11 mouse cellular contexts compared by ENCODE assay signal in the genomic region with DNA sequence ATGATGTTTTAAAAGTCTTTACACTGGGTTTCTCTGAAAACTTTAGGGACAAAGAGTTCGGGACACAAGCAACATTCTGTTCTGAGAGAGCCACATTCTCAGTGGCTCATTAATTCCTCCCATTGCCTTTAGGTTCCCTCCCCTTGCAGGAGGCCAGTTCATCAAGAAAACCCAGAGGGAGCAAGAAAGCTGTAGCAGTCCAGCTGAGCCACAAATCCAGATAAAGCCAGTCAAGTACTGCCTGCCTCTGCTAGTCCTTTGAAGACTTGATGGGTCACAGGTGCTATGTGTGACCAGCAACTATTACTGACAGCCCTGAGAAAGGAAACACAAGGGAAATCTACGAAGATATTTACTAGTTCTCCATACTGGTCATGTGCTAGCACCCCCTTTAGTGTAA.
DNase-seq lines count a peak whose midpoint lies in the region; ATAC-seq and TF ChIP-seq lines count a peak whose summit lies in the region.
"Had no signal": no experiment of that assay in that cellular context is flagged by ENCODE, and none has a peak within 500 bp of the region (broad histone marks: within the 10 kb centered on the region; RNA-seq: fewer than 3 reads in every experiment).

No protein-coding gene starts in this region.

- no peak overlapping the region for H3K4me2 ChIP-seq in forebrain, embryonic 15.5 days (replicated peaks)
- no peak overlapping the region for H3K4me2 ChIP-seq in forebrain, postnatal 0 days (ENCODE audit: low read depth)
- H3K4me2 ChIP-seq in hindbrain, embryonic 14.5 days (replicated peaks) = no peak overlapping the region
- H3K4me2 ChIP-seq: stomach, embryonic 15.5 days had no signal

- DNase-seq in forebrain, postnatal 0 days = no peak
- DNase-seq in brain, embryonic 14.5 days (ENCODE audit: low read depth) = peak; percentile 70
- no peak for DNase-seq in hindbrain, embryonic 14.5 days (ENCODE audit: low spot score)
- peak; percentile 14 for DNase-seq in midbrain, embryonic 10.5 days (ENCODE audit: low spot score)
- no peak for DNase-seq in right cerebral cortex, adult 2 months (ENCODE audit: low spot score in 2 of 2)
- no peak for DNase-seq in T-cell, adult 2 months (ENCODE audit: low spot score)
- DNase-seq: lung, postnatal 10 days had no signal

- 0 out of 2 replicates have a peak, but pooled peaks have one; percentile 12 for ATAC-seq in forebrain, embryonic 15.5 days (replicated peaks)
- ATAC-seq in forebrain, postnatal 0 days = no peak; the same call in 1 of the 2 replicates
- peak; percentile 65; the same call in 1 of the 2 replicates for ATAC-seq in hindbrain, embryonic 14.5 days (ENCODE audit: low FRiP score)
- ATAC-seq in activated CD4-positive, CD25-positive, alpha-beta regulatory T cell, adult 4 months = no peak

- no peak for TF ChIP-seq CTCF in forebrain, postnatal 0 days (IDR thresholded peaks at IDR 0.05; ENCODE audit: low read depth)
- no peak for TF ChIP-seq CTCF in brain, embryonic 14.5 days (IDR thresholded peaks at IDR 0.05; ENCODE audit: borderline replicate concordance, extremely low read depth, insufficient read depth, insufficient read length)

- no peak overlapping the region for H3K4me3 ChIP-seq in forebrain, embryonic 15.5 days
- H3K4me3 ChIP-seq in forebrain, postnatal 0 days (ENCODE audit: low read depth, low read length) = no peak overlapping the region
- H3K4me3 ChIP-seq in hindbrain, embryonic 14.5 days (replicated peaks; ENCODE audit: low read length) = no peak overlapping the region
- H3K4me3 ChIP-seq in midbrain, embryonic 10.5 days = no peak overlapping the region
- H3K4me3 ChIP-seq: erythroblast, embryonic 14.5 days; stomach, embryonic 15.5 days had no signal

- H3K27ac ChIP-seq in forebrain, embryonic 15.5 days (replicated peaks) = no peak overlapping the region
- no peak overlapping the region for H3K27ac ChIP-seq in forebrain, postnatal 0 days (ENCODE audit: low read depth, low read length)
- no peak overlapping the region for H3K27ac ChIP-seq in hindbrain, embryonic 14.5 days
- no peak overlapping the region for H3K27ac ChIP-seq in midbrain, embryonic 10.5 days (replicated peaks)
- H3K27ac ChIP-seq: stomach, embryonic 15.5 days had no signal

- no peak overlapping the region for H3K9ac ChIP-seq in forebrain, embryonic 15.5 days (replicated peaks)
- H3K9ac ChIP-seq in forebrain, postnatal 0 days = no peak overlapping the region
- no peak overlapping the region for H3K9ac ChIP-seq in hindbrain, embryonic 14.5 days
- H3K9ac ChIP-seq: stomach, embryonic 15.5 days had no signal

- H3K9me3 ChIP-seq in forebrain, embryonic 15.5 days = no peaks in the 10 kb centered on the region
- H3K9me3 ChIP-seq in forebrain, postnatal 0 days (ENCODE audit: low read length) = no peaks in the 10 kb centered on the region
- H3K9me3 ChIP-seq in hindbrain, embryonic 14.5 days (ENCODE audit: control insufficient read depth, low read length) = no peaks in the 10 kb centered on the region
- no peaks in the 10 kb centered on the region for H3K9me3 ChIP-seq in midbrain, embryonic 10.5 days (replicated peaks)
- H3K9me3 ChIP-seq: stomach, embryonic 15.5 days had no signal

- no peaks in the 10 kb centered on the region for H3K36me3 ChIP-seq in forebrain, embryonic 15.5 days
- no peaks in the 10 kb centered on the region for H3K36me3 ChIP-seq in forebrain, postnatal 0 days (ENCODE audit: insufficient read depth)
- no peaks in the 10 kb centered on the region for H3K36me3 ChIP-seq in hindbrain, embryonic 14.5 days (replicated peaks; ENCODE audit: control insufficient read depth, insufficient read depth)
- no peaks in the 10 kb centered on the region for H3K36me3 ChIP-seq in midbrain, embryonic 10.5 days
- H3K36me3 ChIP-seq: stomach, embryonic 15.5 days had no signal

- TF ChIP-seq POLR2A in brain, embryonic 14.5 days (IDR thresholded peaks at IDR 0.05; ENCODE audit: borderline replicate concordance, extremely low read depth, insufficient read depth, insufficient read length, poor library complexity, severe bottlenecking) = no peak

- H3K4me1 ChIP-seq in forebrain, embryonic 15.5 days = peaks cover 60% of the 10 kb centered on the region
- H3K4me1 ChIP-seq in forebrain, postnatal 0 days (ENCODE audit: insufficient read depth) = peaks cover 9% of the 10 kb centered on the region; the same call in 1 of the 2 replicates
- peaks cover 17% of the 10 kb centered on the region; the same call in 1 of the 2 replicates for H3K4me1 ChIP-seq in hindbrain, embryonic 14.5 days (replicated peaks; ENCODE audit: control insufficient read depth, insufficient read depth, low read length)
- peaks cover 23% of the 10 kb centered on the region for H3K4me1 ChIP-seq in midbrain, embryonic 10.5 days
- H3K4me1 ChIP-seq: stomach, embryonic 15.5 days had no signal

- no peaks in the 10 kb centered on the region for H3K27me3 ChIP-seq in forebrain, embryonic 15.5 days
- no peaks in the 10 kb centered on the region for H3K27me3 ChIP-seq in forebrain, postnatal 0 days (ENCODE audit: insufficient read depth, low read length)
- no peaks in the 10 kb centered on the region for H3K27me3 ChIP-seq in hindbrain, embryonic 14.5 days (ENCODE audit: control insufficient read depth, insufficient read depth, low read length)
- H3K27me3 ChIP-seq in midbrain, embryonic 10.5 days (ENCODE audit: low read depth, poor library complexity, severe bottlenecking) = no peaks in the 10 kb centered on the region
- H3K27me3 ChIP-seq: stomach, embryonic 15.5 days had no signal

- WGBS in forebrain, embryonic 15.5 days = 17% methylated on average over 2 of the region's 2 CpGs
- WGBS in forebrain, postnatal 0 days = 24% methylated on average over 2 of the region's 2 CpGs
- 29% methylated on average over 2 of the region's 2 CpGs for WGBS in hindbrain, embryonic 14.5 days
- WGBS in midbrain, embryonic 10.5 days = 41% methylated on average over 2 of the region's 2 CpGs

Comparison
In these comparisons a context has a peak if more than half of its experiments do, and no peak if none do; other contexts are left out.
1. ATAC-seq: peak in forebrain, embryonic 15.5 days (single experiment) and hindbrain, embryonic 14.5 days (single experiment); none in forebrain, postnatal 0 days (single experiment) and activated CD4-positive, CD25-positive, alpha-beta regulatory T cell, adult 4 months (single experiment).
2. DNase-seq: peak in brain, embryonic 14.5 days (single experiment) and midbrain, embryonic 10.5 days (single experiment); none in forebrain, postnatal 0 days (single experiment), hindbrain, embryonic 14.5 days (single experiment), right cerebral cortex, adult 2 months (0 of 2) and T-cell, adult 2 months (single experiment).